Mouse (Mus musculus): Measurements from ENCODE around the gene Mymk. TPM values are rescaled to one million over a fixed set of nuclear protein-coding genes. Genes with fewer than 3 reads are reported as not detected.

Gene Mymk
- polyA plus RNA-seq, 1 experiment, result 1,410 TPM

DNA sequence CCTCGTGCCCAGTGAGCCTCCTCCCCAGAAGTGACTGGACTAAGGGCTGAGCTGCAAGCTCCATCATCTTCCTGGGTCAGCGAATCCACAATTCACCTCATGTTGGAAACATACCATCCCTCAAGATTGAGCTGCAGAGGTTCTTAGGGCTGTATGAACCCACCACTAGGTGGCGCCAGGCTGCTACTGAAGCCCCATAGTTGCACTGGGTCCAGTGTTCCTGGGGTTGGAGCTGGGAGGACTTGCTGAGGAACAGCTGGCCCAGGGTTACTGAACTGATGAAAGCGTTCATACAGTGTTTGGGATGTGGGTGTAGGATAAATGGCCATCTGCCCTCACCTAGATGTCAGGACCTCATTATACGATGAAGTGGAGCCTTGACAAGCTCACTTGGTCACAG is 54.2 kb downstream of the Mymk start:
- peaks cover 7% of the 10 kb centered on the region for H3K36me3 ChIP-seq (ENCODE audit: control insufficient read depth, insufficient read depth)
- H3K79me2 ChIP-seq (ENCODE audit: control insufficient read depth, insufficient read depth), result no peaks in the 10 kb centered on the region
- no peaks in the 10 kb centered on the region for H3K27me3 ChIP-seq (ENCODE audit: control insufficient read depth, insufficient read depth, insufficient read length)
- peak; percentile 62 for TF ChIP-seq POLR2AphosphoS2 (IDR thresholded peaks at IDR 0.05; ENCODE audit: insufficient read length, low read depth)
- TF ChIP-seq MYOG (IDR thresholded peaks at IDR 0.05; ENCODE audit: control insufficient read depth in 1 of 3, insufficient read depth in 1 of 3, insufficient read length in 2 of 3, low read depth in 2 of 3), result peak; percentile 33 to 82 (median 41)
- peak in 2 of 3 experiments; percentile 24 to 59 for TF ChIP-seq MYOD1 (IDR thresholded peaks at IDR 0.05; ENCODE audit: control insufficient read depth in 1 of 3, insufficient read length in 2 of 3, low read depth in 2 of 3)
- no peak for TF ChIP-seq CEBPB (IDR thresholded peaks at IDR 0.05; ENCODE audit: insufficient read depth, poor library complexity, severe bottlenecking)
- H3ac ChIP-seq (ENCODE audit: control insufficient read depth, insufficient read length), result no peak overlapping the region
- H3K4me2 ChIP-seq (ENCODE audit: low read depth), result no peak overlapping the region
- no peak overlapping the region for H3K4me3 ChIP-seq

Other genes starting within 250 kb of the Mymk start
- gene Abo, start 207.2 kb downstream of the Mymk start, polyA plus RNA-seq (2012; fragmentation: generic; extraction: Trizol), result not detected
- 16.7 TPM for gene Surf6, start 169.3 kb downstream of the Mymk start, polyA plus RNA-seq (2012; fragmentation: generic; extraction: Trizol)
- 38.6 TPM for gene Med22, start 161.5 kb downstream of the Mymk start, polyA plus RNA-seq (2012; fragmentation: generic; extraction: Trizol)
- gene Rpl7a, start 161.4 kb downstream of the Mymk start, polyA plus RNA-seq (2012; fragmentation: generic; extraction: Trizol), result 2,027 TPM
- gene Surf2, start 155.8 kb downstream of the Mymk start, polyA plus RNA-seq (2012; fragmentation: generic; extraction: Trizol), result 34.9 TPM
- gene Surf1, start 155.6 kb downstream of the Mymk start, polyA plus RNA-seq (2012; fragmentation: generic; extraction: Trizol), result 53.8 TPM
- gene Surf4, start 138.3 kb downstream of the Mymk start, polyA plus RNA-seq (2012; fragmentation: generic; extraction: Trizol), result 173 TPM
- 0.02 TPM for gene Stkld1, start 138.1 kb downstream of the Mymk start, polyA plus RNA-seq (2012; fragmentation: generic; extraction: Trizol)
- 23.3 TPM for gene Rexo4, start 107.8 kb downstream of the Mymk start, polyA plus RNA-seq (2012; fragmentation: generic; extraction: Trizol)
- not detected for gene Adamts13, start 98.8 kb downstream of the Mymk start, polyA plus RNA-seq (2012; fragmentation: generic; extraction: Trizol)
- gene Cacfd1, start 62.3 kb downstream of the Mymk start, polyA plus RNA-seq (2012; fragmentation: generic; extraction: Trizol), result 22.8 TPM
- 102 TPM for gene Slc2a6, start 44.2 kb downstream of the Mymk start, polyA plus RNA-seq (2012; fragmentation: generic; extraction: Trizol)
- 17.6 TPM for gene Adamtsl2, start 7.2 kb upstream of the Mymk start, polyA plus RNA-seq (2012; fragmentation: generic; extraction: Trizol)
- gene Fam163b, start 70.3 kb upstream of the Mymk start, polyA plus RNA-seq (2012; fragmentation: generic; extraction: Trizol), result 0.04 TPM
- 8.2 TPM for gene Dbh, start 93.1 kb upstream of the Mymk start, polyA plus RNA-seq (2012; fragmentation: generic; extraction: Trizol)
- 28.4 TPM for gene Sardh, start 176.2 kb upstream of the Mymk start, polyA plus RNA-seq (2012; fragmentation: generic; extraction: Trizol)